Mouse (Mus musculus): ENCODE measurements around the gene Slc35g3. TPM values are rescaled to one million over a fixed set of nuclear protein-coding genes. Genes with fewer than 3 reads are reported as not detected.
A peak's percentile ranks its signal among the peaks of the same experiment; 100 is the strongest.

The Slc35g3 gene
- polyA plus RNA-seq, 1 experiment: 0.16 TPM

GRCm38 (mm10) chr11:69720852-69721251 lies 40.9 kb downstream of the Slc35g3 start:
- no peak for TF ChIP-seq POLR2A (IDR thresholded peaks at IDR 0.05; ENCODE audit: low read depth, low read length)
- no peak for TF ChIP-seq CTCF (IDR thresholded peaks at IDR 0.05; ENCODE audit: extremely low read depth, insufficient read length, insufficient replicate concordance, low read depth, low read length)
- WGBS: 75% methylated on average over 6 of the region's 6 CpGs
- Histone ChIP-seq H3K36me3 (ENCODE audit: control insufficient read depth, insufficient read depth, low read length) (no peaks in the 10 kb centered on the region), H3K27me3 (ENCODE audit: control insufficient read depth, insufficient read depth, low read length) (no peaks in the 10 kb centered on the region), H3K27ac (ENCODE audit: insufficient read depth, low read depth, low read length) (no peak overlapping the region), H3K4me3 (ENCODE audit: low read depth, low read length) (no peak overlapping the region), H3K4me1 (ENCODE audit: control insufficient read depth, insufficient read depth, insufficient read length, low read length) (peaks cover 5% of the 10 kb centered on the region; the same call in 1 of the 2 replicates)

GRCm38 (mm10) chr11:69719423-69719822 lies 42.3 kb downstream of the Slc35g3 start:
- TF ChIP-seq CTCF (IDR thresholded peaks at IDR 0.05; ENCODE audit: extremely low read depth, insufficient read length, insufficient replicate concordance, low read depth, low read length) (no peak; the same call in 1 of the 2 replicates), POLR2A (IDR thresholded peaks at IDR 0.05; ENCODE audit: low read depth, low read length) (no peak)
- no peaks in the 10 kb centered on the region for H3K36me3 ChIP-seq (ENCODE audit: control insufficient read depth, insufficient read depth, low read length)
- H3K27me3 ChIP-seq (ENCODE audit: control insufficient read depth, insufficient read depth, low read length): no peaks in the 10 kb centered on the region
- peaks cover 5% of the 10 kb centered on the region; the same call in 1 of the 2 replicates for H3K4me1 ChIP-seq (ENCODE audit: control insufficient read depth, insufficient read depth, insufficient read length, low read length)
- H3K27ac ChIP-seq (ENCODE audit: insufficient read depth, low read depth, low read length): no peak overlapping the region
- 79% methylated on average over 6 of the region's 6 CpGs for WGBS
- no peak overlapping the region for H3K4me3 ChIP-seq (ENCODE audit: low read depth, low read length)

DNA sequence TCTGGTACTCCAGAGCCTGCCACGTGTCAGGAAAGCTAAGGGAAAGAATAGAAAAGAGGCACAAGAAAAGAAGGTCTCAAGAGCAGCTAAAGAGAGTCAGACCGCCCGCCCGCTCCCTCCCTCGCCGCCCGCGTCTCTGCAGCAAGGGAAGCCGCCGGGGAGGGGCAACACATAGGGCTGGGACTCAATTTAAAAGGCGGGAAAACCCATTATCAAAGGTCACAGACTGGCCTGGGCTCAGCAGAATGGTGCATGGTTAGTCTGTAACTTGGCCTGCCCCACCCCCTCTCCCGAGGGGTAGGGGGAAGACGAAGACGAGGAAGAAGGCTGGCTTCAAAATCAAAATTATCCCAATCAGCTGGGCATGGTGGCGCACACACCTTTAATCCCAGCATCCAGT lies 43.1 kb downstream of the Slc35g3 start:
- H3K4me1 ChIP-seq (ENCODE audit: control insufficient read depth, insufficient read depth, insufficient read length, low read length): peaks cover 5% of the 10 kb centered on the region; the same call in 1 of the 2 replicates
- TF ChIP-seq POLR2A (IDR thresholded peaks at IDR 0.05; ENCODE audit: low read depth, low read length) (no peak), CTCF (IDR thresholded peaks at IDR 0.05; ENCODE audit: extremely low read depth, insufficient read length, insufficient replicate concordance, low read depth, low read length) (no peak)
- no peaks in the 10 kb centered on the region for H3K27me3 ChIP-seq (ENCODE audit: control insufficient read depth, insufficient read depth, low read length)
- H3K27ac ChIP-seq (ENCODE audit: insufficient read depth, low read depth, low read length): no peak overlapping the region; the same call in 1 of the 2 replicates
- no peak overlapping the region for H3K4me3 ChIP-seq (ENCODE audit: low read depth, low read length)
- WGBS: 18% methylated on average over 15 of the region's 15 CpGs
- no peaks in the 10 kb centered on the region for H3K36me3 ChIP-seq (ENCODE audit: control insufficient read depth, insufficient read depth, low read length)

DNA sequence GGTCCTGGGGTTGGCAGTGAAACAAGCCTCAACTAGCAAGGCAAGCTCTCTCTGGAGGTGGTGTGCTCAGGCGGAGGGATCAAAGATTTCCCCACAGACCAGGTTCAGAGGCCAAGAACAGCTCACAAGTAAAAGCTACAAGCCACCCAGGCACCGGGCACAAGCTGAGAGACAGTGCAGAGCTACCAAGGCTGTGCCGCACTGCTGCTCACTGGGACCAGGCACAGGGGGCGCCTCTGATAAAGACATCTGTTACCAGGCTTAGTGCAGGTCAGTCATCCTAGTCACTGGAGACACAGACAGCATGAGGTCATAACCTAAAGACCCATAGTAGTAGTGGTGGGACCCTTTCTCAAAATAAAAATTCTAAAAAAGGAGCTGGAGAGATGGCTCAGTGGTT lies 44.8 kb downstream of the Slc35g3 start:
- peaks cover 5% of the 10 kb centered on the region; the same call in 1 of the 2 replicates for H3K4me1 ChIP-seq (ENCODE audit: control insufficient read depth, insufficient read depth, insufficient read length, low read length)
- H3K27me3 ChIP-seq (ENCODE audit: control insufficient read depth, insufficient read depth, low read length): no peaks in the 10 kb centered on the region
- no peak for TF ChIP-seq CTCF (IDR thresholded peaks at IDR 0.05; ENCODE audit: extremely low read depth, insufficient read length, insufficient replicate concordance, low read depth, low read length)
- no peak for TF ChIP-seq POLR2A (IDR thresholded peaks at IDR 0.05; ENCODE audit: low read depth, low read length)
- 71% methylated on average over 4 of the region's 4 CpGs for WGBS
- H3K36me3 ChIP-seq (ENCODE audit: control insufficient read depth, insufficient read depth, low read length): no peaks in the 10 kb centered on the region
- H3K27ac ChIP-seq (ENCODE audit: insufficient read depth, low read depth, low read length): no peak overlapping the region
- H3K4me3 ChIP-seq (ENCODE audit: low read depth, low read length): no peak overlapping the region

DNA sequence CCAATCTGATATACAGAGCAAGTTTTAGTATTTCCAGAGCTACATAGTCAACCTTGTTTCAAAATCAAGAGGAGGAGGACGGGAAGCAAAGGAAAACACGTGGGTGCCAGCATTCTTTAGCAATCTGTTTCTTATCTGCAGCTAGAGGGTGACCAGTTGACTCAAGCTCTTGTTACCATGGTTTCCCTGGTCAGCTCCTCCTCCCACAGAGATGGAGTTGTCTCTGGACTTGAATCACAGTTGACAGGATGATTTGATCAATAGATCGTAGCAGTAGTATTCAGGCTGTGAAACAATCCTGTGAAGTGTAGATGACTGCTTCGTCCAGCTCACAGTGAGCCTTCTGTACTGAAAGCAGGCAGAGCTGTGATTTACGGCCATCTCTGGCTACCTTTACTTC lies 45.8 kb downstream of the Slc35g3 start:
- Histone ChIP-seq H3K27me3 (ENCODE audit: control insufficient read depth, insufficient read depth, low read length) (no peaks in the 10 kb centered on the region), H3K4me1 (ENCODE audit: control insufficient read depth, insufficient read depth, insufficient read length, low read length) (peaks cover 5% of the 10 kb centered on the region; the same call in 1 of the 2 replicates), H3K36me3 (ENCODE audit: control insufficient read depth, insufficient read depth, low read length) (no peaks in the 10 kb centered on the region), H3K27ac (ENCODE audit: insufficient read depth, low read depth, low read length) (no peak overlapping the region), H3K4me3 (ENCODE audit: low read depth, low read length) (no peak overlapping the region)
- TF ChIP-seq CTCF (IDR thresholded peaks at IDR 0.05; ENCODE audit: extremely low read depth, insufficient read length, insufficient replicate concordance, low read depth, low read length): no peak
- TF ChIP-seq POLR2A (IDR thresholded peaks at IDR 0.05; ENCODE audit: low read depth, low read length): no peak
- WGBS: 21% methylated on average over 5 of the region's 5 CpGs

DNA sequence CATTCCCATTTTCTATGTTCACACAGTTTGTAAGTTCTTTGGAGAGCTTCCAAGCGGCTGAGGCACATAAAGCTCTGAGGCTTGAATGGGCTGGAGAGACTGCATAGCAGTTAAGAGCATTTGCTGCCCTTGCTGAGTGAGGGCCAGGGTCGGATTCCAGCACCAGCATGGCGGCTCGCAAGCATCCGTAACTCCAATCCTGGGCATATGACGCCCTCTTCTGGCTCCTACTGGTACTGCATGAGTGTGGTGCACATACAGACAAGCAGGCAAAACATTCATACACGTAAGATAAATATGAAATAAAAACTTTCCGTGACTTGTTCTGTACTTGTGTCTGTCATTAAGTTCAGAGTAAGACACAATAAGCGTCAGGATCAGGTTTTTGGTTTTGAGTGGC lies 46.3 kb downstream of the Slc35g3 start:
- no peak overlapping the region for H3K27ac ChIP-seq (ENCODE audit: insufficient read depth, low read depth, low read length)

DNA sequence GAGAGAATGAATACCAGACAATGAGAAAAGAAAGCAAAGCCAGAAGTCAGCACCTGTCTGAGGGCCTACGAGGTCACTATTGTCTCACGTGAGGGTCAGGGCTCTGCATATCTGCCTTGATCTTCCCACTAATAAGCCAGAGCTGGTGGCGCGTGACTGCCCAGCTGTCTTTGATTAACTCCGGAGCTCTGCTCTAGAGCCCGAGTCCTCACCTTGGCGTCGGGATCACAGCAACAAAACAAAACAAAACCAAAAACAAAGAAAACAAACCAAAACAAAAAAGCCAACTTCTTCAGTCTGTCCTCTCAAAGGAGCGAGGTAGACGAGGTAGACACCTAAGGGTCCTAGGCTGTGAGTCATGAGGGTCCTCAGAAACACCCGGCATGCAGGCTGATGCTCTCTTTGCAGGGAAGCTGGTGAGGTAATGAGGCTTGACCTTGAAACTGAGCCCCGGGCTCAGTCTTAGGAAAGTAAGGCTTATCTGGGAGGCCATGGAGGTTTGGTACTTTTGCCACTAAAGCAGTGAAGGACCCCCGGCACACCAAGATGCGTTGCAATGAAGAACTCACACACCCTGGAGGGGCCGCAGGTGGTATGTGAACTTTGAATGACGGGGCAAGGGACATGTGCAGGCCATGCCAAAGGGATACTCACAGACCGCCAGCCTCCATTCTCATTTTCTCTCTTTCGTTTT lies 47.0 kb downstream of the Slc35g3 start:
- peaks cover 5% of the 10 kb centered on the region; the same call in 1 of the 2 replicates for H3K4me1 ChIP-seq (ENCODE audit: control insufficient read depth, insufficient read depth, insufficient read length, low read length)
- TF ChIP-seq CTCF (IDR thresholded peaks at IDR 0.05; ENCODE audit: extremely low read depth, insufficient read length, insufficient replicate concordance, low read depth, low read length): no peak
- no peak for TF ChIP-seq POLR2A (IDR thresholded peaks at IDR 0.05; ENCODE audit: low read depth, low read length)
- no peaks in the 10 kb centered on the region for H3K36me3 ChIP-seq (ENCODE audit: control insufficient read depth, insufficient read depth, low read length)
- no peak overlapping the region for H3K4me3 ChIP-seq (ENCODE audit: low read depth, low read length)
- no peaks in the 10 kb centered on the region for H3K27me3 ChIP-seq (ENCODE audit: control insufficient read depth, insufficient read depth, low read length)
- WGBS: 66% methylated on average over 18 of the region's 18 CpGs
- no peak overlapping the region for H3K27ac ChIP-seq (ENCODE audit: insufficient read depth, low read depth, low read length)

More for the DNA sequence above, 46.3 kb downstream of the Slc35g3 start:
- WGBS: 70% methylated on average over 9 of the region's 9 CpGs
- Histone ChIP-seq H3K4me3 (ENCODE audit: low read depth, low read length) (no peak overlapping the region), H3K4me1 (ENCODE audit: control insufficient read depth, insufficient read depth, insufficient read length, low read length) (peaks cover 5% of the 10 kb centered on the region; the same call in 1 of the 2 replicates), H3K36me3 (ENCODE audit: control insufficient read depth, insufficient read depth, low read length) (no peaks in the 10 kb centered on the region), H3K27me3 (ENCODE audit: control insufficient read depth, insufficient read depth, low read length) (no peaks in the 10 kb centered on the region)
- TF ChIP-seq POLR2A (IDR thresholded peaks at IDR 0.05; ENCODE audit: low read depth, low read length) (no peak), CTCF (IDR thresholded peaks at IDR 0.05; ENCODE audit: extremely low read depth, insufficient read length, insufficient replicate concordance, low read depth, low read length) (peak; percentile 55; the same call in 1 of the 2 replicates)
